Mouse (Mus musculus): Measurements from ENCODE around the gene Cisd1. TPM values are rescaled to one million over a fixed set of nuclear protein-coding genes. Genes with fewer than 3 reads are reported as not detected.

Cisd1 gene
- polyA plus RNA-seq, 1 experiment, result 178 TPM

DNA sequence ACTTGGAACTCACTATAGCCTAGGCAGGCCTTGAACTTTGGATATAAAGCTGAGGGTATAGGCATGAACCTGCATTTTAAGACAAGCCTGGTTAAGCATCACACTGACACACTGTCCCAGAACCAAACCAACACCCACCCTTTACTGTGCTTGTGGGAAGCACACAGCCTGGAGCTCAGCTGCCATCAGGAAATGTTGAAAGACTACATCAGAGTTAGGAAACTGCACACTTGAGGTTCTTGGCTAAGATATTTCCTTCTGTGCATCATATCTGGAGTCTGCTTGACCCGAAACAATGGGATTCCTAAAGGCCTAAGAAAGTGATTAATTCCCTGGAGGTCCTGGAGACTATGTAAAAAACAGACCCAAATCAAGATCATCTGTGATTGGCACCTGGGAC lies 4.5 kb upstream of the Cisd1 start:
- DNase-seq (ENCODE audit: extremely low spot score in 1 of 2, low spot score in 1 of 2), result no peak

DNA sequence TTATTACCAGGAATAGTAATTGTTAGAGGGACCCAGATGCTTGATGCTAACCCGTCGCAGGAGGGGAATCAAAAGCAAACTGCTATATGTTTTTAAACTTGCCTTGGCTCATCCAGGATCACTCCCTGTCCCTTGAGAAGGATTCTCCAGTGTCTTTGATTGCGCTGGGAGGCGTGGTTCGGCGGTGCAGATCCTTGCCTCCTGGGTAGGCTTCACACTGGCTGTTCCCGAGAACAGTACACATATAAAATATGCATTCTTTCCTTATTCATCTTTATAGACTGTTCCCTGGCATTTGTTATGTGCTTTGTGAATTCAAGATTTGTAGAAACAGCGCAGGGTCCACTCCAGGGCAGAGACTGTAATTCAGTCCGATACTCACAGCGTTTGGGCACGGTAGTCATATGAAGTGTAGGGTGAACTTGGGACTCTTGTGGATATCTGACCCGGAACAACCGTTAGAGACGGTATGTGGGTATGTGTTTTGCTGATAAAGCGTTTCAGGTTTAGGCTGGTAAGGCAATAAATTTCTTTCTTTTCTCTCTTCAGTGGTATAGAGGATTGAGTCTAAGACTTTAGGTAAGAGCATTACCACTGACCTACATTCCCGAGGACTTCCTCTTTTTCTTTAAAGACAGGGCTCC lies 4.0 kb upstream of the Cisd1 start:
- DNase-seq (ENCODE audit: extremely low spot score in 1 of 2, low spot score in 1 of 2), result no peak

DNA sequence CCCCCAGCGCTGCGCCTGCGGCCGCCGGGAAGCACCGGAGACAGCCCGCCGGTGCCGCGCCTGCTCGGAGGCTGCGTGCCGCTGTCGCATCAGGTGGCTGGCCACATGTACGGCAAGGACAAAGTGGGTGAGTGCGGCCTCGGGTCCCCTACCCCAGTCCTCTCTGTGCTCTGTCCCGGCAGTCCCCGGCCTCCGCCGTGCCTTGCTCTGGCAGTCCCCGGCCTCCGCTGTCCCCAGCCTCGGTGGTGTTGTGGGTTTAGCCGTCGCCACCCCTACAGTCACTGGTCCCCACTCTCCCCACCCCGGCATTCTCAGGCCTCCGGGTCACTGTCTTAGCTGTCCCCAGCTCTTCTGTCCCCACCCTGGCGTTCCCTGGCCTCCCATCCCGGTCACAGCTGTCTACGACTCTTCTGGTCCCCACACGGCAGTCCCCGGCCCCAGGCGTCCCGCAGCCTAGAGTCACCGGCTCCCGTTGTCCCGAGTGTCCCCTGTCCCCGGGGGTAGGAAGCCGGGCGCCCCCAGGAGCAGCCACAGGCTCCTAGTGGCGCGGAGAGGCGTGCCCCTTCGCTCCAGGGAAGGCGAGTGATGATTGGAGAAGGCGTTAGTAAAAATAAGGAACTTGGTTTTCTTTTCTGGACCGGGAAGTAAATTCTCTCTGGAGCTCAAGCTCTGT lies 3.3 kb upstream of the Cisd1 start:
- no peak for DNase-seq (ENCODE audit: extremely low spot score in 1 of 2, low spot score in 1 of 2)

DNA sequence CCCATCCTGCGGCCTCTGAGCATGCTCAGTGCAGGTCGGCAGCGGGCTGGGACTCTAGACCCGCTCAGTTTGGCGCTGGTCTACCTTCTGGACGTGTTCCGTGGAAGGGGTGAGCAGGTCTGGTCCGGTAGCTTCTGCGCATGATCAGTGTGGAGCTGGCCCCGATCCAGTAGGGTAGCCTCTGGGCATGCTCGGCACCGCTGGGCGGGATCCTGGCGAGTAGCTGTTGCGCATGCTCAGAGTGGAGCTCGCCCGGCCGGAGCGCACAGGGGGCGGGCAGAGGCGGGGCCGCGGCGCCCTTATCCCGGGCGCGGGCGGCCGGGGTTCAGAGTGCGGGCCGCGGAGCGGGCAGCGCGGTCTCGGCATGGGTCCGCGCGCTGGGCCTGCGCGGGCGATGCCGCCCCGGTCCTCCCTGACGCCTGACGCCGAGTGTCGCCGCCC lies 2.8 kb upstream of the Cisd1 start, which contains the start of gene Ipmk:
Gene Ipmk (plus strand): TSS at position 255 of the 441 bp plus-strand sequence.
- peak; percentile 97 to 100 for DNase-seq (ENCODE audit: extremely low spot score in 1 of 2, low spot score in 1 of 2)

DNA sequence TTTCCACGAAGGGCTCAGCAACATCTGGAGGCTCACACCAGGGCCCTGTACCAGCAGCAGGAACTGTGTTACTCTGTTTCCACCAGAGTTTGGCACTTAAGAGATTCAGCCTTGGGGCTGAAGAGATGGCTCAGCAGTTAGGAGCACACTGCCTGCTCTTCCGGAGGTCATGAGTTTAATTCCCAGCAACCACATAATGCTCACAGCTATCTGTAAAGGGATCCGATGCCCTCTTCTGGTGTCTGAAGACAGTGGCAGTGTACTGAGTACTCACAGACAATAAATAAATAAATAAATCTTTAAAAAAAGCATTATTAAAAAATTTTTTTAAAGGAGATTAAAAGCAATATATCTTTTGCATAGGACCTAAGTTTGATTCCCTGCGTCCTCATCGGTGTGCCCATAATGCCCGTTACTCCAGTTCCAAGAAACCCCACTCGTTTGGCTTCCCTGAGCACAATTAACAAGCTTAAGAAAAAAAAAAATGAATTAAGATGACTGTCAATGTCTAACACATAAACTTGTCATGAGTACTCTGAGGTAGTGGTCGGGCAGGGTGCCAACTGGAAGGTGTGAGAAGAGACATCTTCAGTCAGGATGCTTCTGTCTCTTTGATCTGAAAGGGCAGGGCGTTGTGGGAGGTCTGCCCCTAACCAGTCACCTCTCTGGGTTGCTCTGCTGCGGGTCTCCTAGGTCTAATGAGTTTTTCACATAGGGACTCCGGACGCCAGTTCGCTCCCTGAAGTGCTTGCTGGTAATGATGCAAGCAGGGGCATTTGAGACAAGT lies 2.2 kb upstream of the Cisd1 start:
- no peak for DNase-seq (ENCODE audit: extremely low spot score in 1 of 2, low spot score in 1 of 2)

DNA sequence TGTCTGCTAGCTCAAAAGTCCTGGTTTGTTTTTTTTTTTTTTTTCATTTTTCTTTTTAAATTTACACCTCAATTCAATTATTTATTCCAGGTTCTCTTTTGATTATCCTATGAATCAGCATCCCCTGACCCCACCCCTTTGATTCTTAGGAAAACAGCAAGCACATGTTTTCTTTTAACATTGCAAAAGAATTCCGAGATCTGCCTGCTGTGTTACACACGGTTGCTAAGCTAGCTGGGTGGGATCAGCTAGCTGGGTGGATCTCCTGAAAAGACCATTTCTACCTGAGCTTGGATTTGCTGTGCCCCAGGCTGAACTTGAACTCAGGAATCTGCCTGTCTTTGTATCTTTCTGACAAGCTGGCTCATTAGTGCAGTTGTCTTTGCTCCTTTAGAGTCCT lies 1.4 kb upstream of the Cisd1 start:
- no peak for DNase-seq (ENCODE audit: extremely low spot score in 1 of 2, low spot score in 1 of 2)

DNA sequence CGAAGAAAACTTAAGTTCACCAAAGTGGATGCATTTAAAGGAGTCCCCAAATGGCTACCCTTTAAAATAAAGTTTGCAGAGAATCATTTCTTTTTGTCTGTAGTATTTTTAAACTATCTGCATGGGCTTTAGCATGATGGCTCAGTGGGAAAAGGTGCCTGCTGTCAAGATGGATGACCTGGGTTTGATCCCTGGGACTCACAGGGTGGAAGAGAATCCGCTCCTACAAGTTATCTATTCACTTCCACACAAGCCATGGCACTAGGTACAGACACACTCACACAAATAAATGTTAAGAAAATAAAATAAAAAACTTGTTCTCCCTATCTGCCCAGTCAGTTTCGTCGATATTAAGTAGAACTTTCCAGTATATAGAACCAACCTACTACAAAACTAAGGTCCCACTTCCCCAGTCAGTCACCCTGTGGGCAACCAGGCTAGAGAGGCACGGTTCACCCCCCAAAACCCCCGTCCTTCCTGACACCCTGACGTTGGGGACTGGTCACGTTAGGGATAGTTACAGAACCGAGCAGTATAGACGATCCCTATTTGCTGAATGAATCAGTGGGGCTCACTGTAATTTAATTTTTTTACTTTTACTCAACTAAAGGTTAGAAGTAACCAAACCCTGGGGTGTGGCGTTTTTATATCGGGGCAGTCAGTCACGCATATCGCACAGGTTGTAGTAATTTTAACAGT lies 1.0 kb downstream of the Cisd1 start:
- no peak for DNase-seq (ENCODE audit: extremely low spot score in 1 of 2, low spot score in 1 of 2)

DNA sequence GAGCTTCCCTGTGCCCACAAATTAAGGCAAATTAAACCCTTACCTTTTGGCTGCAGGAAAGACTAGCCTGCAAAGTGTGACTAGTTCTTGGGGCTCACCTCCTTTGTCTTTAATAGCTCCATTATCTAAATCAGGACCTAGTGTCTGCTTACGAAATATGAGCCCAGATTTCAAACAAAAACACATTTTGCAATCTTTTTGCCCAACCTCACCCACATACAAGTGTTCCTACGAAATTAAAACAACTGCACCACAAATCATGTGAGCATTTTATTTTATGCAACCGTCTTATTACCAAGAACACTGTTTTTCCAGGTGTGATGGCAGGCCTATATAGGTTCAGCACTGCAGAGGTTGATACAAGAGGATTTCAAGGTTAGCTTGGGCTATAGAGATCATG lies 1.6 kb downstream of the Cisd1 start:
- no peak for DNase-seq (ENCODE audit: extremely low spot score in 1 of 2, low spot score in 1 of 2)

DNA sequence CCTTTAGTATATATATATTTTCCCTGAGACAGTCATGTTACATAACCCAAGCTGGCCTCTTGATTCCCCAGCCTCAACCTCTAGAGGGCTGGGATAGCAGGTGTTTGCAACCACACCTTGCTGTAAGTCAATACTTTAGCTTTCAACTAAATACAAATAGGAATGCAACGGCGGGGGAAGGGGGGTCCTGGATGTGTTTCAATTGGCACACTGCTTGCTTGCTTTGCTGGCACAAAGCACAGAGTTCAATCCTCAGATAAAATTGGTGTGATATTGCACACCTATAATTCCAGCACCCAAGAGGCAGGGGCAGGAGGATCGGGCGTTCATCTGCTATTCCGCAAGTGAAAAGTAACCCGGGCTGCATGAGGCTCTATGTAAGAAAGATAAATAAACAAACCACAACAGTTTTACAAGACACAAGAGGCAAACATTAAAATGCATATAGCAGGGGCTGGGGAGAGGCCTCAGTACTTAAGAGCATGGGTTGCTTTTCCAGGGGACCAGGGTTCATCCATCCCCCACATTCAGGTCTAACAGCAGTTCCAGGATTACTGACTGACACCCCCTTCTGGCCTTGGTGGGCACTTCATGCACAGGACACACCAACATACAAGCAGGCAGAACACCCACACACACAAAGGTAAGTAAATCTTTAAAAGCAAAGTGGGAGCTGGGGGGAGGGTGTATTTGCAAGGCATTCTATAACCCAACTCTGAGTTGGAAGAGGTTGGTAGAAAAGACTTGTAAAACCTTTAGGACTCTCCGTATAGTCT lies 2.5 kb downstream of the Cisd1 start:
- no peak for DNase-seq (ENCODE audit: extremely low spot score in 1 of 2, low spot score in 1 of 2)

DNA sequence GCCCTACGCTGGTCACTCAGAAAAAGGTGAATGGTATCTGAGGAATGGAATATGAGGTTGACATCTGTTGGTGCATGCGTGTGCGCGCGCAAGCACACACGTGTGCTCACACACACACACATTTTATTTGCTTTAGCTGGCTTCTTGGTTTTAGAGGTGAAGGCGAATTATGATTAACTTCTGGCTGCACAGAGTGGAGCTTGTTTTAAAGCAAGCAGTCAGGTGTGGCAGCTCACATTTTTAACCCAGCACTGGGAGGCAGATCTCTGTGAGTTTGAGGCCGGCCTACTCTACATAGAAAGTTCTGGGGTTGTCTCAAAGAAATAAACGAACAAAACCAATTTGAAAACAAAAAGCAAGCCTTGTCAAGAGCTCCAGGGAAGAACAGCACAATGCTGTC lies 3.5 kb downstream of the Cisd1 start:
- DNase-seq (ENCODE audit: extremely low spot score in 1 of 2, low spot score in 1 of 2), result no peak

DNA sequence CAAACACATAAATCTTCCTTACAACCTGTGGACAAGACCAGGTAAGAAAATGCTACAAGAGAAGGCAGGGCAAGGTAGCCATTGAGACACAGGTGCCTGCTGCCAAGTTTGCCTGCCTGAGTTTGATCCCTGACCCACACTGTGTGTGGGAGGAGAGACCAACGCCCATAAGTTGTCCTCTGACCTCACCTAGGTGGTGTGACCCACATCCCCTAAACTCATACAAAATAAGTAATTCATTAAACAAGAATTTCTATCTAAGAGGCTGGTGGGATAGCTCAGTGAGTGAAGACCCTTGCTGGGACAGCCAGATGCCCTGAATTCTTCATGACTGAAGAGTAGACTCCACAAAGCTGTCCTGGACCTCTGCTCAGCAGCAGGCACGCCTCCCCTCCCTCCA lies 4.6 kb downstream of the Cisd1 start:
- DNase-seq (ENCODE audit: extremely low spot score in 1 of 2, low spot score in 1 of 2), result no peak

DNA sequence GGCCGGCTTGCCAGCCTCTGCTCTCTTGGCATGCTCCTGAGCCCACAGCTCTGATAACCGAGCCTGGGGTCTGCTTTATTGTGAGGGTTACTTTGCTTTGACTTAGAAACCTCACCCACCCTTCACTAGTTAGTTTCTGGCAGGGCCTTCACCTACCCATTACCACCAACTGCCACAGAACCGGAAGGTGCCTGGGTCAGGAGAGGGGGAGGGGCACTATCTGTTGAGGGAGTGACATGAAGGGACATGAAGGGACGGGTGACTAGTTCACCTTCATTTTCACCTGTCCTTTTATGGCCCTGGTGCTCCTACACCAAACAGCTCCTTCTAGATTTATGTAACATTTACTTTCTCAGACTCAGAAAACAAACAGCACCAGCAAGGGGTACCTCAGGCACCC lies 5.3 kb downstream of the Cisd1 start:
- no peak for DNase-seq (ENCODE audit: extremely low spot score in 1 of 2, low spot score in 1 of 2)

DNA sequence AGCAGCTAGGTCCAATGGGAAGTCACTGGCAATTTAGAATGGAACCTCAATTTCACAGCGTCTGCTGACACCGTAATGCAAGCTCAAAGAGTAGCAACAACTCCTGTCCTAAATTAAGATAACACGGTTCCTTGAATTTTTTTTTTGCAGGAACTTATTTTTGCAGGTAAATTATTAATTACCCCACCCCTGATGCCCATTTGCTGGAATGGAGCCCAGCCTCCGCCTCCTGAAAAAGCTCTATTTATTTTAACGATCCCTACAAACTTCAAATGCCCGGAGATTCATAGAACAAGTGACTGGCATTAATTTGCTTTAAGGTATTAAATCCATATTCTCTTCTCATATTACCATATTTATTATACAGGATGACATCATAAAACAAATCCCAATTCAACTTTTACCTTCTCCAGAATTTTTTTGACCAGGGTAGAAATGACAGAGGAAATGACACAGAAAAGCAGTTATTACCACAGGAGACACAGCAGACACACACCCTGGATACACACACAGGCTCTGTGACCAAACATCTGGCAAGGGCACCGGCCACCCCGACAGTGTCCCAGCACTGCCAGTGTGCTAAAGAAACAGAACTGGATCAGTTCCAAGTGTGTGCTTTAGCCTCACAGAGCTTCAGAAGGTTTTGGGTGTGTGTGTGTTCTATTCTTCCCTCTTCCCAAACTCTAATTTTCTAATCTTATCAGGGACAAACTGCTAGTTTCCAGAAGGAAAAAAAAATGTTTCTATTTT lies 6.4 kb downstream of the Cisd1 start:
- DNase-seq (ENCODE audit: extremely low spot score in 1 of 2, low spot score in 1 of 2), result no peak

DNA sequence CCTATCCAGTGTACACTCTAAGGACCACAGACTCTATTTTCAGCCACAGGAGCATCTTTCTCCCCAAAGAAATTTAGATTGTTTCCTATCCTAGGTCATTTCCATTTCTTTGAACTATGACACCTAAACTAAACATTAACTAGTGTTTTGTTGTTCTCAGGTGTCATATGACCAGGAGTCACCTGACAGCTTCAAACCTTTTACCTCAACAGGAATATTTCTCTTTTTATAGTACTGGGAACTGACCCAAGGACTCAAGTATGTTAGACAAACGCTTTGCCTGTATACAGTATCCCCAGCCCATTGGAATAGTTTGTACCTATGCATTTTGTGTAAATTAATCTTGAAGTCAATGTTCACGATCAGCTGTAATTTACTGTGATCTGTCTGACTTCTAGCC lies 7.0 kb downstream of the Cisd1 start:
- DNase-seq (ENCODE audit: extremely low spot score in 1 of 2, low spot score in 1 of 2), result no peak

DNA sequence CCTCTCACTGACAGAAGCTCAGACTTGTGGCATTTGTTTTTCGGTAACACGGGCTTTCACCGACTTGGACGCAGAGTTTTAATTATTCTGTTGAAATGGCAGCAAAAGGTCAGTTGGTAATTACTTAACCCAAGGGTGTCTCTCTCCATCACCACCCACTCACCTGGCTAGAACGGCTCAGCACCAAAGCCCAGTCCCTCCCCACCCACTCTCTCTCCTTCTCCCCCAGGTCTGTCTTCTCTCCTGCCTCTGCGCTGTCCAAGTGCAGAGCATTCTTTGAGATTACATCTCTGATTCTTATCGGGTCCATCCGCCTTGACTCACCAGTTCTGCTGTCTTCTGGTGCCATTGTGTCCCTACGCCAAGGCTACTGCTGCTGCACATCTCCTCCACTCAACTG lies 11.9 kb downstream of the Cisd1 start:
- DNase-seq (ENCODE audit: extremely low spot score in 1 of 2, low spot score in 1 of 2), result no peak

DNA sequence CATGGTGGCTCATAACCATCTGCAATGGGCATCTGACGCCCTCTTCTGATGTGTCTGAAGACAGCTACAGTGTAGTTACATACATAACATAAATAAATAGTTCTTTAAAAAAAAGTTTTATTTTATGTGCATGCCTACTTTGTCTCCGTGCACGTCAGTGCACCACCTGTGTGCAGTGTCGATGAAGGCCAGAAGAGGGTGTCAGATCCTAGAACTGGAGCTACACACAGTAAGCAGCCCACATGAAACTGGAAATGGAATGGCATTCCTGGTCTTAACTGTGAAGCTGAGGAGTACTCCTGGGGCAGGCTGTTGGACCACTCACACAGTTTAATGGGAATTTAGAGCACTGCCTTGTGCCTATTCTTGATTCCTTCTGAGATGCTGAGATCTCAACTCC lies 12.4 kb downstream of the Cisd1 start:
- no peak for DNase-seq (ENCODE audit: extremely low spot score in 1 of 2, low spot score in 1 of 2)

DNA sequence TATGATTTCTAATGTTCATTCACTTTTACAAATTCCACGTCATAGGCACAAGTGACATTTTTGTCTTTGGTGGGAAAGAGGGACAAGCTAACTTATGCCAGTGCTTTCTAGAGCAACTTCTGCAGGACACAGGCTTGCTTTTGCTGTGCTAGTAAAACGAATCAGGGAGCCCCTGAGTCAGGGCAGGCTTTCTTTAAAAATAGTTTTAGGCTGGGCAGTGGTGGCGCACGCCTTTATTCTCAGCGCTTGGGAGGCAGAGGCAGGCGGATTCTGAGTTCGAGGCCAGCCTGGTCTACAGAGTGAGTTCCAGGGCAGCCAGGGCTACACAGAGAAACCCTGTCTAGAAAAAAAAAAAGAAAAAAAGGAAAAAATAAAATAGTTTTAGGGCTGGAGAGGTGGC lies 12.8 kb downstream of the Cisd1 start:
- no peak for DNase-seq (ENCODE audit: extremely low spot score in 1 of 2, low spot score in 1 of 2)

DNA sequence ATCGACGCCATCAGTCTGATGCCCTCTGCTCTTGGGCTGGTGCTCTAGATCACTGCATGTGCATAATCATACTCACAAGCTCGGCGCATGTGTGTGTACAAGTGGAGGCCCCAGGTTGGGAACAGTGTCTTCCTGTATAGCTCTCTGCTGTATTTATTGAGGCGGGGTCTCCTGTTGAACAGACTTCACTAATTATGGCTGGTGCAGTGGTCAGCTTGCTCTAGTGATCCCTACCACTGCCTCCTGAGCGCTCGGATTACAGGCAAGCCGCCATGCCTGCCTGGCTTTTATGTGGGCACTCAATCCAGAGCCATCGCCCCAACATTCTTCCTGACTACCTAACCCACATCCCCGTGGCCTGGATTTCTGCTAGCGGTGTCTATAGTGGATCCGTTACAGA lies 14.7 kb downstream of the Cisd1 start:
- no peak for DNase-seq (ENCODE audit: extremely low spot score in 1 of 2, low spot score in 1 of 2)

DNA sequence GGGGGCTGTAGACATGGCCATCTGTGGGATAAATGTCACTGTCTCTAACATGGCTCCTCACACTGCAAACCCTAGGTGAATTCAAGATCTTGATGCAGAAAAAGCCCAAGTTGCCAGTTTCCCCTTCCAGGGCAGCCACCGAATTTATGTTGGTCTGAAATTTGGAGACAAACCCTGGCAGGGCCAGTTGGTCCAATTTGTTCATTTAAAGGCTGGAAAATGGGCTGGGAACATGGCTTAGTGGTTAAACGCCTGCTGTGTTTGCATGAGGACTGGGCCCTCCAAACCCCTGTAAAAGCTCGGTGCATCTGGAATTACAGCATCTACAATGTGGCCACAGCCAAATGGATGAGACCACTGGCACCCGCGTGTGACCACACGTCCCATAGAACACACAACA lies 15.5 kb downstream of the Cisd1 start:
- DNase-seq (ENCODE audit: extremely low spot score in 1 of 2, low spot score in 1 of 2), result no peak

DNA sequence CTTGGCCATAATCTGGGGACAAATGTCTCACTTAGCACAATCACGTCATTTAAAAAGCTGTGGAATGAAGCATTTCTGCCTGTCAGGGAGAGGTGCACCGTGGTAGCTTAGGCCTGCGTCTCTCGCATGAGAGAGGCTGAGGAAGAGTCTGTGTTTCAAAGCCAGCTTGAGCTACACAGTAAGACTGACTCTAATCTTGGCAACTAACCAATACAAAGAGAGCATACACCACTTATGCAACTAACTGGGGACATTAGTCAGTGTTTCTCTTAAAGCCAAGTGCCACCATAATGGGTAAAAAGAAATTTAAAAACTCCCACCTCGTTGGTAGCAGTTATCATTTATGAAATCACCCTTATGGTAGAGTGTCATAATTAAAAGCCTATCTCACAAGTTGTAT lies 15.9 kb downstream of the Cisd1 start:
- no peak for DNase-seq (ENCODE audit: extremely low spot score in 1 of 2, low spot score in 1 of 2)

Measured in frontal cortex, adult 2 months (tissue).